Mouse (Mus musculus) embryonic fibroblast, embryonic 13.5 days (primary cell): Measurements from ENCODE around the gene Ing5. TPM values are rescaled to one million over a fixed set of nuclear protein-coding genes. Genes with fewer than 3 reads are reported as not detected.

Experiments
- H3K27ac ChIP-seq: 2 replicates; pipeline ENCODE4 v1.5.1; 2012; ENCODE audit warnings: low read length, control low read depth, inconsistent platforms; ENCODE audit not compliant: insufficient read depth
- H3K4me1 ChIP-seq: 2 replicates; pipeline ENCODE4 v1.6.1; 2011; ENCODE audit warnings: low read length; ENCODE audit not compliant: control insufficient read depth, insufficient read depth
- H3K4me3 ChIP-seq: 2 replicates; pipeline ENCODE4 v1.5.1; 2011; ENCODE audit warnings: mild to moderate bottlenecking, control low read depth, low read length; ENCODE audit not compliant: insufficient read depth
- CTCF ChIP-seq: IDR thresholded peaks from 2 replicates; pipeline ENCODE4 v1.5.1; 2011; ENCODE audit warnings: mild to moderate bottlenecking, control low read depth, low read length, moderate library complexity, borderline replicate concordance; ENCODE audit not compliant: insufficient read depth
- POLR2A ChIP-seq: IDR thresholded peaks from 2 replicates; pipeline ENCODE4 v1.6.1; 2011; ENCODE audit warnings: low read depth, mild to moderate bottlenecking, control low read depth, low read length, moderate library complexity
- polyA plus RNA-seq: library from polyadenylated mRNA; stranded (reverse); fragments of >200 nt; gene quantifications from 2 replicates; pipeline ENCODE4 v1.2.4, GENCODE M21; 2011; ENCODE audit warnings: low read depth; ENCODE audit not compliant: missing spikeins, insufficient read length

Ing5 gene
- polyA plus RNA-seq, 1 experiment = 10.7 TPM

DNA sequence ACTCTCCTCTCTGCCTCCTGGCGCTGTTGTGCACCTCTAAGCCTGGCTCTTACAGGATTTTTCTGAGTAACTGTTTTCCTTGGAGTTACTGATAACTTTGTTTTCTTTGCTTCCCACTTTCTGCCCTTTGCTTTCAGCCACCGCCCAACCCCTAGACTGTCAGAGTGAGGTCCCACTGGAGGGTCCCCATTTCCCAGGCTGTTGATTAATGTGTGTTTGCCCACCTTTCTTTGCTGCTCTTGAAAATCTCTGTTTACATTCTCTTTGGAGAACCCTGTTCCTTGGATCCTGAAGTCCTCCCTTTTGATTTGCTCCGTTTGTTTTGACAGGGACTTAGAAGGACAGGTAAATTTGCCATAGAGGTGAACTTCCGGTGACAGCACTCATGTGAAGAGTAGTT lies 5.1 kb downstream of the Ing5 start:
- Histone ChIP-seq H3K4me1 (no peaks in the 10 kb centered on the region), H3K27ac (no peak overlapping the region), H3K4me3 (no peak overlapping the region)
- no peak for TF ChIP-seq CTCF
- TF ChIP-seq POLR2A = no peak

DNA sequence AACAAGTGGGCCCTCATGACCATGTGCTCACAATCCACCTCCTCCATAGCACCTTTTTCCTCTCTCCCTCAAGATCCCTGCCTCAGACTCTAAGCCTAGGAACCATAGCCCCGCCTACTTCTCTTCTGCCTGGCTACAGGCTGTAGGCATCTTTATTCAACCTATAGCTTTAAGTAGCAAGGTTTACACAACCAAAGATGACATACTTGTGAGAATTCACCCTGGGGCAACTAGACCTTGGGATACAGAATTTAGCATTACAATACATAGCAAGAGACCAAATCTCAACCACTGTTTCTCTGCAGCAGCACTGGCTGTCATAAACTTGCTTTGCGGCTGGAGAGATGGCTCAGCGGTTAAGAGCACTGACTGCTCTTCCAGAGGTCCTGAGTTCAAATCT lies 6.2 kb downstream of the Ing5 start:
- H3K27ac ChIP-seq = no peak overlapping the region
- TF ChIP-seq CTCF (no peak), POLR2A (no peak)
- H3K4me1 ChIP-seq = no peaks in the 10 kb centered on the region
- H3K4me3 ChIP-seq = no peak overlapping the region

DNA sequence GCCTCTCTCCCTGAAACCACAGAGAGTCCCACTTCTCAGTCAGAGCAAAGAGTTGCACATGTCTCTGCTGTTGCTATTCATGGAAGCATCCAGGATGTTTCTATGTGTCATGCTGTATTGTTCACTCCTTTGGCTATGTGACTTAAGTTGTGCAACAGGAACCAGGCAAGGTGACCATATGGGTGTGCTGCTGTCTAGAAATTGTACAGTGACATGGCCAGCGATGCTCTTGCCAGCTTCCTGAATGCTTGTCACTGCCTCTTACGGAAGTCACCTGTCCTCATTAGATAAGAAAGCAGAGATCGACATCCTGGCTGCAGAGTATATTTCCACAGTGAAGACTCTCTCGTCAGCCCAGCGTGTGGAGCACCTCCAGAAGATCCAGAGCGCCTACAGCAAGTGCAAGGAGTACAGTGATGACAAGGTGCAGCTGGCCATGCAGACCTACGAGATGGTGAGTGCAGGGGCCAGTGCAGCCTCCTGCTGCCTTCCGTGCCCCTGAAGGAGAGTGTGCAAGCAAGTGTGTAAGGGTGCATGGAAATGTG lies 7.8 kb downstream of the Ing5 start:
- Histone ChIP-seq H3K4me1 (no peaks in the 10 kb centered on the region), H3K4me3 (no peak overlapping the region), H3K27ac (no peak overlapping the region)
- TF ChIP-seq CTCF (no peak), POLR2A (no peak)

DNA sequence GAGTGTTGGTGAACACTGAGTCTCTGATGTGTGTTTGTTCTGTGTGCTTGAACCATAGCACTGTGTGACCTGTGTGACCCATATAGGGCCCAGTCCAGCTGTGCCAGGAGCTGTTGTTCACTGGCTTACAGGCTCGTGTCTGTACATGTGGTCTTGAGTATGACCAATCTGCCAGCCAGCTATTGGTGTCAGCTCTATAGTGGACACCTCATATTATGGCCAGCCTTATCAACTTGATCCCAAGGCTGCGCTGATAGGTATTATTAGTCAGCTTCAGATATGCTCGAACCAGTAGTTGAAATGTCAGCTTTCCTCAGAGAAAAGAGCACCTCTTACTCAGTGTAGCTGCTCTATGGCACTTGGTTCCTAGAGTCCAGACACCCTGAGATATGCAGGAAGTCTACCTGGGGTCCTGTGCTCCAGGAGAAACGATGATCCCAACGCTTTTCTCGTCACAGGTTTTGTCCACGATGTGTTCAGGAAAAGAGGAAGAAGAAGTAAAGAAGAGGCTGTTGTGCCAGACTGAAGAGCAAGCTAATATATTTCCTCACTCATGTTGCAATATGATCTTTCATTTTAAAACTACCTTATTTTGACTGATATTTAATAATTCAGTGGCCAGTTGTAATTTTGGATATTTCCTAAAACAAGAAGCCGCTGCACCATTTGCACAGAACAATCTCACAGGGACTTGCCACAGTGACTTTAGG lies 14.2 kb downstream of the Ing5 start:
- Histone ChIP-seq H3K4me3 (no peak overlapping the region), H3K27ac (no peak overlapping the region)
- TF ChIP-seq POLR2A (no peak), CTCF (no peak)

DNA sequence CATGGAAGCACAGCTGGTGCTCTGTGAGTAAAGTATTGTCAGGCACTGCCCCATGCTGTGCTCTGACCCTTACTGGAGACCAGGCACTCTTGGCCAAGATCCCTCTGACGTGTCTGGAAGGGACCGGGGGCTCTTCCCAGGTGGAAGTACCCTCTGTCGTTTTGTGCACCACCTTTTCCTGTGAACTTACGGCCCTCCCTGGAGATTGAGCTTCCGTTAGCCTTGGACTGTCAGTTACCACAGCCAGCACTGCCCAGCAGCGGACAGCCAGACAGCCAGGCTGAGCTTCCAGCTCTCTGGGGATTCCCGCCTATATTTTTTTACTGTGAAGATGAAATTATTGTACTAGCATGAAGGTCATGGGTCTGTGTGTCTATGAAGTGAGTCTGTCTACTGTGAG lies 15.0 kb downstream of the Ing5 start:
- H3K4me3 ChIP-seq = no peak overlapping the region
- no peak for TF ChIP-seq POLR2A
- TF ChIP-seq CTCF = no peak
- no peak overlapping the region for H3K27ac ChIP-seq
- H3K4me1 ChIP-seq = no peaks in the 10 kb centered on the region

More for the DNA sequence above, 14.2 kb downstream of the Ing5 start:
- H3K4me1 ChIP-seq = no peaks in the 10 kb centered on the region

DNA sequence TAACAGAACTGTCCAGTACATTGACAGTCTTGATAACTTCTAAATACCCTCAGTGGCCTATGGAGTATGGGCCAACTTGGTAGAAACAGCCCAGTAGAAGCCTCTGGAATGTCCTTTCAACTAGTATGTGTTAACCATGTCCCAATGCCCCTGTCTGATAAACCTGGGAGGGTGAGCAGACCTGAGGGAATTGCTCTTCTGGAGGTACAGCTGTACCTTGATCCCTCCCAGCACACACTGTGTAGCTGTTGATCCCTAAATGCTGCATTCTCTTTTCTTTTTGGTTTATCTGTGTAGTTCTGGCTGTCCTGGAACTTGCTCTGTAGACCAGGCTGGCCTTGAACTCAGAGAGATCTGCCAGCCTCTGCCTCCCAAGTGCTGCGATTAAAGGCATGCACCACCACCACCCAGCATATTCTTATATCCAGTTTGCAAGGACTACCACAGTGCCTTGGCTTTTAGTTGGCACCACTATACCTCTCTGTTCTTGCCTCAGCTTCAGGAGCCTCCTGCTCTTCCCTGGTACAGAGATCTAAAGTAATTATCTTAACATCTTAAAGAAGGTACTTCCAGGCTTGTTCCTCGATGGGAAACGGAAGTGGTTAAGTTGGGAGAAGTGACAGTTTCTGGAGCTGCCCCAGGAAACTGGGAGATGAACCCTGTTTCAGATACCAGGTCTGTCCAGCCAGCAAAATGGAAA lies 20.2 kb downstream of the Ing5 start:
- no peak overlapping the region for H3K4me3 ChIP-seq
- H3K4me1 ChIP-seq = no peaks in the 10 kb centered on the region
- TF ChIP-seq POLR2A = no peak
- no peak for TF ChIP-seq CTCF
- H3K27ac ChIP-seq = 0 out of 2 replicates have a peak overlapping the region, but pooled peaks have one; percentile 12

DNA sequence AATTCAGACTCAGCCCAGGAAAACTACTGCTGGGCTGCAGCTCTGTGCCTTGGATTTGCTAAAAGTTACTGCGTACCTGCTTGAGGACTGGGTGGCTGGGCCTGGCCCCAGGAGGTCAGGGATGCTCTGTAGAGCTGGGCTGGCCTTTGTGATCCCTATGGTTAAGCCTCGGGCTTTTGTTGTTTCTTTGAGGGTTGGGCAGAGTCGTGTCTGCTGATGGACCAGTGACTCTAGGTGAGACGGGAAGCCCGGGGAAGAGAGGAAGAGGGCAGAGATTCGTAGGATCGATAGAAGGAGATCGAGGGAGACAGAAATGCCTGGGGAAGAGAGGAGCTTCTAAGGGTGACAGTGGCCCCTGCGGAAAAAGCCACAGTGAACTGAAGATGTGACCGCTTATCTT lies 20.8 kb downstream of the Ing5 start, which contains the start of gene D2hgdh:
Gene D2hgdh (plus strand): TSS at position 301 of the 400 bp plus-strand sequence.
- no peak for TF ChIP-seq POLR2A
- no peak for TF ChIP-seq CTCF
- Histone ChIP-seq H3K27ac (peak within 1 kb of the TSS; percentile 81), H3K4me1 (no peaks in the 10 kb centered on the region), H3K4me3 (peak within 1 kb of the TSS; percentile 44)

DNA sequence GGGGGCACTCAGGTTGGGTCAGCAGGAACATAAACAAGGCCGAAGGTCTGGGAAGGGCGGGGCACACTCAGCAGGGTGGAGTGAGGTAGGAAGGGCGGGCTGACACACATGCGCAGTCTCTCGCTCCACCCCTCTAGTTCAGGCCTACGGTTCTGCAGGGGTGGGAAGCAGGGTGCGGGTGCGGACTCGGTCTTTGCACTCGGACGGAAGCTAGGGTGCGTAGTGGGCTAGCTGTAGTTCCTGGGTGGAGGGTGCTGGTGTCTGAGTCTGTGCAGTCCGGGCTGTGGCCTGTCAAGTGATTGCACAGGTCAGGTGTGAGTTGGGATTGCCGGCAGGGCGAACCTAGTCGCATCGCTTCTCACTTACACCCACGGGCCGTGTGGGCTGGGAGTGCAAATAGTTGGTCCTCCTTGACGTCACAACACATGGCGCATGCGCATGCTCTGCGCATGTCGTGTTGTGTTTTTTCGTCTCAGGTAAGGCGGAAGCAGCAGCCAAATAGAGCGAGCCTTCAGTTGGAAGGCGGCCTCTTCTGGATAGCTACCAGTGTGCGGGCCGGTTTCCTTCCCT lies 21.4 kb downstream of the Ing5 start:
- TF ChIP-seq POLR2A (peak; percentile 95), CTCF (no peak)
- Histone ChIP-seq H3K27ac (peak overlapping the region; percentile 81), H3K4me1 (no peaks in the 10 kb centered on the region), H3K4me3 (peak overlapping the region; percentile 44)

DNA sequence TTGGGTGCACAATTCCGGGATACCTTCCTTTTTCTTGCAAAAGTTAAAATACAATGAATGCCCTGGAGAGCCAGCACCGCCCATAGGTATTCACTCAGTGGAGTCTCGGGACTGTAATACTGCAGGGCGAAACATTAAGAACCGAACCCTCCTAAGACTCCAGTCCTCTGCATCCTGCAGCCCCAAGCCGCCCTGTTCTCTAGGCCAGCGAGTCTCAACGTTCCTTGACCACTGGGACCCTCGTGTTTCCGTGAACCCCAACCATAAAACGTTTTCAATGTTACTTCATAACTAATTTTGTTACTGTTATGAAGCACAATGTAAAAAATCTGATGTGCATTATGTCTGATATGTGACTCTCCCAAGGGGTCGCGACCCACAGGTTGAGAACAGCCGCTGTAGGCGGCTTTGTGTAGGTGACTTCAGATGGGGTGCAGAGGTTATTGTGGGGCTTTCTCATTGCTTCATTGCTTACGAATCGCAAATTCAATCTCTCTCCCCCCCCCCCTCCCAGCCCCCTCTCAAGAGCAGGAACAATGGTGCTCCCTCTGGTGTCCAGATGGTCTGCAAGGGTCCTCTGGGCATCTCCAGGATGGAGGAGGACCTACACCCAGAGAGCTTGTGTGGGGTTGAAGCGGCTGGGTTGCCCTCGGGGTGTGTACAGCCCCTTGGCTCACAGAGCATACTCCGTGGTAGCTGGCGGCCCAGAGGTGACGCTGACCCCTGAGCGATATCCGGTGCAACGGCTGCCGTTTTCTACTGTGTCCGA lies 22.2 kb downstream of the Ing5 start:
- H3K4me1 ChIP-seq = no peaks in the 10 kb centered on the region
- TF ChIP-seq POLR2A = no peak; the same call in 1 of the 2 replicates
- TF ChIP-seq CTCF = no peak
- H3K4me3 ChIP-seq = peak overlapping the region; percentile 44
- 0 out of 2 replicates have a peak overlapping the region, but pooled peaks have one; percentile 1 for H3K27ac ChIP-seq
